Mouse (Mus musculus) embryonic fibroblast, embryonic 13.5 days (primary cell): ENCODE measurements at regions not wholly inside any gene's neighbourhood (a gene's known extent, or its start where the extent isn't known, plus 50 kb on each side); places are given as distances from the start of the nearest gene placed in this dataset.

Experiments used
- H3K27ac ChIP-seq: 2 replicates; pipeline ENCODE4 v1.5.1; 2012; ENCODE audit warnings: low read length, control low read depth, inconsistent platforms; ENCODE audit not compliant: insufficient read depth
- H3K4me1 ChIP-seq: 2 replicates; pipeline ENCODE4 v1.6.1; 2011; ENCODE audit warnings: low read length; ENCODE audit not compliant: control insufficient read depth, insufficient read depth
- H3K4me3 ChIP-seq: 2 replicates; pipeline ENCODE4 v1.5.1; 2011; ENCODE audit warnings: mild to moderate bottlenecking, control low read depth, low read length; ENCODE audit not compliant: insufficient read depth
- CTCF ChIP-seq: IDR thresholded peaks from 2 replicates; pipeline ENCODE4 v1.5.1; 2011; ENCODE audit warnings: mild to moderate bottlenecking, control low read depth, low read length, moderate library complexity, borderline replicate concordance; ENCODE audit not compliant: insufficient read depth
- POLR2A ChIP-seq: IDR thresholded peaks from 2 replicates; pipeline ENCODE4 v1.6.1; 2011; ENCODE audit warnings: low read depth, mild to moderate bottlenecking, control low read depth, low read length, moderate library complexity

DNA sequence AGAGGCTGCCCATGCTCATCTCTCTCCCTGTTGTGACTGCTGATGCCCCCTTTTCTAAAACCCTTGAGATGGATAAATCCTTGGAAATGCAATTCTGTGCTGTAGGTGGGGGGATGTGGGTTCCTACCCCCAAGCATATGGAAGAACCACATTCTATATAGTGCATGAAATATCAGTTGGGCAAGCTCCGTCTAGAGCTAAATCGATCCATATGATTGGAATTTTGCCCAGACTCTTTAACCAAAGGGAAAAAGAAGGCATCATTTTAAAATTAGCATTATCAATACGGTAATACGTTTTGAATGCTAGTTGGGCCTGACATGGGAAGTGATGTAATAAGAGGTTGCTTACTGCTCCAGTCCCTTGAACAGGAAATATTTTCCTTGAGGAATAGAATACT, 411.1 kb upstream of the Sox9 start:
- no peak overlapping the region for H3K27ac ChIP-seq
- TF ChIP-seq POLR2A (no peak), CTCF (no peak)
- H3K4me1 ChIP-seq: no peaks in the 10 kb centered on the region
- no peak overlapping the region for H3K4me3 ChIP-seq

DNA sequence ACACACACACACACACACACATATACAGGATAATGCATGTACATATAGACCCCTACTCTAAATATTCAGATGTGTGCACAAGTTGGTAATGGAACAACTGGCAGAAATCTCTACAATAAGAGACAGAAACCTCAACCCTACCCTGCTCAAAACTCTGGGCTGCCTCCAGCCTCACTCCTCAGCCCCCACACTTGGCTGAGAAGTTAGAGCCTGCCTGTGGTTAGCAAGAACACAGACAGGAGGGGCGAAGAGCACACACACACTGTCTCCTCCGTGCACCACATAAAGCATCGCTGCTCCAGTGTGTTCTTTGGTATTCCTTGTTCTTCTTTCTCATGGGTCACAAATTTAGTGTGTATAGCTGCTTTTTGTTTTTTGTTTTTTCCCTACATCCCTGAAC, 382.0 kb upstream of the Sox9 start:
- no peak for TF ChIP-seq CTCF
- TF ChIP-seq POLR2A: no peak
- Histone ChIP-seq H3K27ac (no peak overlapping the region), H3K4me1 (no peaks in the 10 kb centered on the region), H3K4me3 (no peak overlapping the region)

DNA sequence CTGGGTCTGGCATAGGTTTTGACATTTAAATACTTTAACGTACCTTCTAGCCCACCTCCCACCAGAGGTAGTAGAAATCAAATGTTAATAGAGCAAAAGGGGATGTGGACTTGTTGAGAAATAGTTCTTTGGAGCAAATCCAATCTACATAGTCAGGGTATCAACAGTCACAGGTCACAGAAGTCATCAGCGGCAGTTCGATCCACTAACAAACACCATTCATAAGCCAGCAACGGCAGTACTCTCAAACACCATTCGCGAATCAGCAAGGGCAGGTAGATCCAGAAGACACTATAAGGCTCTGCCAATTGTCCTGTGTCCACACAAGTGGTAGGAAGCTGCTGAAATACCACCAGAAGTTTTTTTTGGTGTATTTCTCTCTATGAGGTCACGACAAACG, 374.3 kb upstream of the Sox9 start:
- Histone ChIP-seq H3K27ac (no peak overlapping the region), H3K4me1 (no peaks in the 10 kb centered on the region), H3K4me3 (no peak overlapping the region)
- TF ChIP-seq POLR2A: no peak
- TF ChIP-seq CTCF: no peak

DNA sequence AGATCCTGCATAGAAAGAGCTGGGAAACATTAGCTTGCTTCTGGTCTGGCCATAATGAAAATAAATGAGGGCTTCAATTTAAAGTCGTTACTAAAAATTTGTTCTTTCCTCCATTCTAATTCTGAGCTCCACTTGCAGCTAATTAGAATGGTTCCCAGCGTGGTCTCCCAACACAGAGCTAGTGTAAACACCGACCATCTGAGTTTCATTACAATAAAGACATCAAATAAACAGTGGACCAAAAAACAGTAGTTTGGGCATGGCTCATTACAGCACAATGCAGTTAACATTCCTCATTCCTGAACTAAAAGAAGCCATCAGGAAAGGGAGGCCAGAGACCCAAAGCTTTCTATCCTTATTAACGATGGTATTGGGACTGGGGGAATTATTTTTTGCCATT, 369.6 kb upstream of the Sox9 start:
- TF ChIP-seq CTCF (no peak), POLR2A (no peak)
- no peak overlapping the region for H3K4me3 ChIP-seq
- H3K27ac ChIP-seq: no peak overlapping the region
- H3K4me1 ChIP-seq: no peaks in the 10 kb centered on the region

DNA sequence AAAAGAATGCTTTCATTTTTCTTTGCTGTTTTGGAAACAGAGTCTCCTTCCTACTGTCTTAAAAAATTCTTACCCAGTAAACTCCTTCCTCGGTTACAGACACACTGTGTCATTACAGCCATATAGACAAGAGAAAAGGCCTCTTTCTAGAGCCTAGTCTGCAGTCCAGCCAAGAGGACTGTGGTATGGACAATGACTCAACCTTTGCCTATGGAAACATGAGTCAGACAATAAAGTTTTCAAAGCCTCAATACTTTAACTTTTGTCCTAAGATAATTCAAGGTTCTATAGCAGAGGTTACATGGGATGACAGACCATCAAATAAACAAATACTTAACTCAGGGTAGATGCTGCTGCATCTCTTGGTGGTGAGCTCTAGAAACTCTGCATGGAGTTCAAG, 339.4 kb upstream of the Sox9 start:
- peak overlapping the region; percentile 90; the same call in 1 of the 2 replicates for H3K27ac ChIP-seq
- peaks cover 14% of the 10 kb centered on the region for H3K4me1 ChIP-seq
- TF ChIP-seq CTCF (no peak), POLR2A (no peak)
- H3K4me3 ChIP-seq: no peak overlapping the region

DNA sequence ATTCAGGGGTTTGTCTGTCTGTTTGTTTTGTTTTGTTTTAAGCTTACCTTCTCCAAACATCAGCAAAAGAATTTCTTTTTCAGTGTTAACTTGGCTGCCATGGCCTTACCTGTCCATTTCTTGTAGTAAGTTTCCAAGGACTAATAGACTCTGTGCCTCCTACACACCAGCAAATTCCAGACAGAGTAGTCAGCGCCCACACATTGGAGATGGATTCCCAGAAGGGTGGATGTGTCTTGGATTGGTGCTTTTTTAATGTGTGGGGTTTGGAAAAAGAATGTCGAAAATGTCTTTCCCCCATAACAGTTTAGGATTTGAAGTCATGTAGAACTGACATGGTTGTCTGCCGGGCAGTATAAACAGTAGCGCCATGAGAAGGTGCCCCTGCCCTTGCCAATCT, 338.1 kb upstream of the Sox9 start:
- Histone ChIP-seq H3K4me1 (peaks cover 14% of the 10 kb centered on the region), H3K4me3 (no peak overlapping the region), H3K27ac (peak overlapping the region; percentile 90)
- TF ChIP-seq CTCF: no peak
- TF ChIP-seq POLR2A: no peak

DNA sequence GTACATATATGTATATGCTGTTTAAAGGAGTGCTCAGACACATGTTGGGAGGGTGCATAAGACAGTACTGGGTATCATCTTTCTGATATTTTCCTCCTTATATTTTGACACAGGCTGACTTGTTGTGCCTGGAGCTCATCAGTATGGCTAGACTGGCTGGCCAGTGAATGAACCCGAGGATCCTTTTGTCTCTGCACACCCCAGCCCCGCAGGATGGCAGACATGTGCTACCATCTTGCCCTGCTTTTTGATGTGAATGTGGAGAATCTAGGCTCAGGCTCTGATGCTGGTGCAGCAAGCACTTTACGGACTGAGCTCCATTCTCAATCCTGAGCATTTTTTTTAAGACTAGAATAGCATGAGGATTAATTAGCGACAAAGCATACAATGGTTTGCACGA, 332.4 kb upstream of the Sox9 start:
- TF ChIP-seq CTCF (no peak), POLR2A (no peak)
- Histone ChIP-seq H3K4me3 (no peak overlapping the region), H3K4me1 (no peaks in the 10 kb centered on the region), H3K27ac (no peak overlapping the region)

DNA sequence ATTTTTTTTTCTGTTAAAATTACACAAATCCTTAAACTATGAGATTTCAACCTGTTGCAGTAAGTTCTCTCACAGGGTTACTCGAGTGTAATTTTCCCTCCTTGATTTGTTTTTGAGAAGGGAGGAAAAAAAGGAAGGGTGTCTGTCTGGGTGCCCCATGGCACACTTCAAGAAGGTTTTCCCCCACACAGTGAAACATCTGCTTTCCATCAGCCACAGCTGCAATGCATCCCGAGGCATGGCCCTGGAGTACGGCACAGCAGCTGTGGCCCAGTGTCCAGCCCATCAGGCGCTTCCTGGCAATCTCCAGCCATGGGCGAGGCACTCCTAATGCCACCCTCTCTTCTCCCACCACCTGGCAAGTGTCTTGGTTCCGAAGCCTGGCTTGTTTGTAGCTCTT, 331.8 kb upstream of the Sox9 start:
- TF ChIP-seq CTCF (no peak), POLR2A (no peak)
- Histone ChIP-seq H3K27ac (no peak overlapping the region), H3K4me1 (no peaks in the 10 kb centered on the region), H3K4me3 (no peak overlapping the region)

DNA sequence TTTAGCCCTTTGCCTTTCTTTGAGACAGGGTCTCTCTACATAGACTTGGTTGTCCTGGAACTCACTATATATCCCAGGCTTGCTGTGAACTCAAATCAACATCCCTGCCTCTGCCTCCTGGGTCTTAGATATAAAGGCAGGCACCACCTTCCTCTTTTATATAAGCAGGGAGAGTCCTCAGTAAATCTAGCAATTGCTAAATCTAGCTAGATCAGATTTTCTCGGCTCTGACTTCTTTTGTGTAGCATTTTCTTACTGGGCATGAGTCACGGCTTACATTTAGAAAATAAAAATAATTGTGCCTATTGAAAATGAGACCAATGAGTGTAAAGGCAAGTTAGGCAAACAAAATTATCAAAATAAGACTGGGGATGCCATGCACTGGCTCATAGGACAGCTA, 323.9 kb upstream of the Sox9 start:
- no peak overlapping the region for H3K27ac ChIP-seq
- H3K4me3 ChIP-seq: no peak overlapping the region
- TF ChIP-seq POLR2A: no peak
- no peak for TF ChIP-seq CTCF

DNA sequence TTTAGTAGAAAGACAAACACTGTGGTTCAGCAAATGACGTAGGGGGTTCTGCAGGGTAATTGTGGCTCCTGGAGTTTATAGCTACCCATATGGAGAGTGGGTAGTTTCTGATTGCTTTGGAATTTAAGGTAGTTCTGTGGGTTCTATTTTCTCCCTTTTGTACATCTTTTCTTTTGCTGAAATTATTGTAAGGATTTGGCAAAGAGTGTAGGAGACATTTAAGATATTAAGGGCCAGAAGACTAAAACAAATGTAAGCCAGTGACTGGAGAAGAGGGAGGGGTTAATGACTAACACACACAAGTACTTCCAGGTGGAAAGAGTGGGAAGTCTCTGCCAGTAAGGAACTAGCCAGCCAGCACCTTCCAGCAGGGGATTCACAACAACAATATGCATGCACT, 318.9 kb upstream of the Sox9 start:
- Histone ChIP-seq H3K4me3 (no peak overlapping the region), H3K4me1 (peaks cover 2% of the 10 kb centered on the region; the same call in 1 of the 2 replicates), H3K27ac (no peak overlapping the region)
- TF ChIP-seq POLR2A (no peak), CTCF (no peak)

More for the DNA sequence above, 323.9 kb upstream of the Sox9 start:
- no peaks in the 10 kb centered on the region for H3K4me1 ChIP-seq

DNA sequence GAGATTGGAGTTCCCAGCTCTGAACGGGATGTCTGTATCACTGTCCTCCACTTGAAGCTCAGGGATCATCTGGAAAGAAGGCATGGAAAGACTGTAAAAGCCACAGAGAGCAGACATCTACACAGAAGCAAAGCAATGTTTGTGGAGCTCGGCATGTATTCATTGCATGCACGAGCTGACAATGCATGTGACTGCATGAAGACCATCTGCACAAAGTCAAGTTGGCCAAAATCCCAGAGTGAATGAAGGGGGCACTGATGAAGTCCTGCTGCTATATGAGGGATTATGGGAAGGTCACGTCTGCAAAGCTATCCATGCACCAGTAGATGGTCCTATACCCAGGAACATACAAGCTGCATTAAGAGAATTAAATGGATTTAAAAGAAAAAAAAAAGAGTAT, 317.6 kb upstream of the Sox9 start:
- H3K4me3 ChIP-seq: no peak overlapping the region
- no peak overlapping the region for H3K27ac ChIP-seq
- H3K4me1 ChIP-seq: peaks cover 2% of the 10 kb centered on the region; the same call in 1 of the 2 replicates
- TF ChIP-seq POLR2A: no peak
- TF ChIP-seq CTCF: no peak
